ENCODE assay signal across 9 mouse cellular contexts in genomic region chr5:116420213-116420612, GRCm38 (mm10). TPM values are rescaled to one million over a fixed set of nuclear protein-coding genes. Genes with fewer than 3 reads are reported as not detected.
DNase-seq lines count a peak whose midpoint lies in the region; ATAC-seq and TF ChIP-seq lines count a peak whose summit lies in the region.
"Had no signal": no experiment of that assay in that cellular context is flagged by ENCODE, and none has a peak within 500 bp of the region (broad histone marks: within the 10 kb centered on the region; RNA-seq: fewer than 3 reads in every experiment).

No protein-coding gene starts in this region.

- H3K9me3 ChIP-seq in kidney, embryonic 16.5 days (ENCODE audit: low read length): no peaks in the 10 kb centered on the region
- no peaks in the 10 kb centered on the region for H3K9me3 ChIP-seq in embryonic facial prominence, embryonic 15.5 days (replicated peaks)
- H3K9me3 ChIP-seq in intestine, postnatal 0 days (ENCODE audit: control insufficient read depth): no peaks in the 10 kb centered on the region
- no peaks in the 10 kb centered on the region for H3K9me3 ChIP-seq in midbrain, embryonic 16.5 days (replicated peaks; ENCODE audit: control insufficient read depth, low read length, poor library complexity, severe bottlenecking)

- peaks cover 3% of the 10 kb centered on the region; the same call in 1 of the 2 replicates for H3K27me3 ChIP-seq in kidney, embryonic 16.5 days (ENCODE audit: insufficient read depth, low read length)
- no peaks in the 10 kb centered on the region for H3K27me3 ChIP-seq in embryonic facial prominence, embryonic 15.5 days
- H3K27me3 ChIP-seq in intestine, postnatal 0 days (replicated peaks; ENCODE audit: control insufficient read depth, insufficient read depth, low read length): no peaks in the 10 kb centered on the region
- H3K27me3 ChIP-seq in midbrain, embryonic 16.5 days (ENCODE audit: control insufficient read depth, insufficient read depth, low read depth, low read length): no peaks in the 10 kb centered on the region; the same call in 1 of the 2 replicates

- 0 out of 2 replicates have a peak overlapping the region, but pooled peaks have one; percentile 3 for H3K9ac ChIP-seq in kidney, embryonic 16.5 days (replicated peaks; ENCODE audit: low read length)
- no peak overlapping the region for H3K9ac ChIP-seq in embryonic facial prominence, embryonic 15.5 days
- H3K9ac ChIP-seq in intestine, postnatal 0 days (ENCODE audit: low read depth, low read length): no peak overlapping the region
- no peak overlapping the region for H3K9ac ChIP-seq in midbrain, embryonic 16.5 days (ENCODE audit: low read depth, low read length)

- H3K4me1 ChIP-seq in kidney, embryonic 16.5 days (ENCODE audit: insufficient read depth, low read length): peaks cover 23% of the 10 kb centered on the region
- H3K4me1 ChIP-seq in embryonic facial prominence, embryonic 15.5 days: peaks cover 34% of the 10 kb centered on the region
- H3K4me1 ChIP-seq in intestine, postnatal 0 days (replicated peaks; ENCODE audit: control insufficient read depth, insufficient read depth, low read length): peaks cover 4% of the 10 kb centered on the region; the same call in 1 of the 2 replicates
- peaks cover 17% of the 10 kb centered on the region for H3K4me1 ChIP-seq in midbrain, embryonic 16.5 days (ENCODE audit: control insufficient read depth, insufficient read depth, low read length)

- peak overlapping the region; percentile 25; the same call in 1 of the 2 replicates for H3K4me2 ChIP-seq in kidney, embryonic 16.5 days (replicated peaks; ENCODE audit: low read depth, low read length)
- peak overlapping the region; percentile 39 for H3K4me2 ChIP-seq in embryonic facial prominence, embryonic 15.5 days (replicated peaks)
- peak overlapping the region; percentile 37 for H3K4me2 ChIP-seq in intestine, postnatal 0 days (replicated peaks; ENCODE audit: low read depth)
- no peak overlapping the region for H3K4me2 ChIP-seq in midbrain, embryonic 16.5 days (ENCODE audit: low read length)

- no peak for TF ChIP-seq CTCF in intestine, postnatal 0 days (IDR thresholded peaks at IDR 0.05; ENCODE audit: low read depth)

- no peak overlapping the region for H3K4me3 ChIP-seq in kidney, embryonic 16.5 days (ENCODE audit: low read length)
- H3K4me3 ChIP-seq in embryonic facial prominence, embryonic 15.5 days (replicated peaks): peak overlapping the region; percentile 30
- H3K4me3 ChIP-seq in intestine, postnatal 0 days (ENCODE audit: low read depth, low read length): peak overlapping the region; percentile 14; the same call in 1 of the 2 replicates
- no peak overlapping the region for H3K4me3 ChIP-seq in midbrain, embryonic 16.5 days (ENCODE audit: low read depth, low read length)
- H3K4me3 ChIP-seq: erythroblast, embryonic 14.5 days had no signal

- WGBS in kidney, embryonic 16.5 days: 88% methylated on average over 1 of the region's 1 CpGs
- WGBS in embryonic facial prominence, embryonic 15.5 days: 97% methylated on average over 1 of the region's 1 CpGs
- WGBS in intestine, postnatal 0 days: 97% methylated on average over 1 of the region's 1 CpGs
- 96% methylated on average over 1 of the region's 1 CpGs for WGBS in midbrain, embryonic 16.5 days

- no peak for ATAC-seq in kidney, embryonic 16.5 days (ENCODE audit: low FRiP score, low TSS enrichment)
- ATAC-seq in embryonic facial prominence, embryonic 15.5 days (ENCODE audit: insufficient number of reproducible peaks, low FRiP score, low TSS enrichment, low read depth): no peak
- ATAC-seq in intestine, postnatal 0 days: no peak
- no peak for ATAC-seq in midbrain, embryonic 16.5 days
- no peak for ATAC-seq in granulocyte monocyte progenitor cell, adult 5-6 weeks (replicated peaks; ENCODE audit: poor library complexity, severe bottlenecking)

- no peak for DNase-seq in kidney, adult 18-20 months
- no peak for DNase-seq in gastrocnemius, postnatal 25 days
- no peak for DNase-seq in adrenal gland, adult 8-10 months

- no peaks in the 10 kb centered on the region for H3K36me3 ChIP-seq in kidney, embryonic 16.5 days (ENCODE audit: insufficient read depth, low read length)
- no peaks in the 10 kb centered on the region for H3K36me3 ChIP-seq in embryonic facial prominence, embryonic 15.5 days
- H3K36me3 ChIP-seq in intestine, postnatal 0 days (ENCODE audit: control insufficient read depth, insufficient read depth): no peaks in the 10 kb centered on the region
- no peaks in the 10 kb centered on the region for H3K36me3 ChIP-seq in midbrain, embryonic 16.5 days (ENCODE audit: control insufficient read depth, insufficient read depth, low read length)

- H3K27ac ChIP-seq in kidney, embryonic 16.5 days (ENCODE audit: low read length): peak overlapping the region; percentile 28; the same call in 1 of the 2 replicates
- peak overlapping the region; percentile 69 for H3K27ac ChIP-seq in embryonic facial prominence, embryonic 15.5 days (replicated peaks)
- no peak overlapping the region for H3K27ac ChIP-seq in intestine, postnatal 0 days (ENCODE audit: low read depth, low read length)
- 0 out of 2 replicates have a peak overlapping the region, but pooled peaks have one; percentile 60 for H3K27ac ChIP-seq in midbrain, embryonic 16.5 days (ENCODE audit: low read length)

RNA-seq across cellular contexts. Expression of gene Hspb8, which starts 2.5 kb away (rescaled TPM):
- 5.7 and 6.6 TPM in 2 replicates for polyA plus RNA-seq in kidney, embryonic 16.5 days (2015; fragmentation: Nextera tagmentation; extraction: Ambion mirVana)
- 22.2 and 25.0 TPM in 2 replicates for polyA plus RNA-seq in embryonic facial prominence, embryonic 15.5 days (2015; fragmentation: Nextera tagmentation; extraction: Ambion mirVana)
- polyA plus RNA-seq in intestine, postnatal 0 days (2015; fragmentation: Nextera tagmentation; extraction: Ambion mirVana): 9.0 and 10.5 TPM in 2 replicates
- 3.7 and 4.2 TPM in 2 replicates for polyA plus RNA-seq in midbrain, embryonic 16.5 days (2015; fragmentation: Nextera tagmentation; extraction: Ambion mirVana)
- total RNA-seq in gastrocnemius, postnatal 25 days (2021): 100 to 1,000 TPM; 216 to 227 TPM
- 100 to 1,000 TPM; 111 to 179 (median 142) TPM for total RNA-seq in adrenal gland, adult 8-10 months (2022)
- not detected in 2 replicates for total RNA-seq in granulocyte monocyte progenitor cell, adult 5-6 weeks (2014; fragmentation: Nextera tagmentation)
- total RNA-seq in granulocyte monocyte progenitor cell, adult 5-6 weeks (2017): not detected in 2 replicates
- polyA plus RNA-seq: erythroblast, embryonic 14.5 days had no signal

Comparison
In these comparisons a context has a peak if more than half of its experiments do, and no peak if none do; other contexts are left out.
1. H3K4me3 ChIP-seq: peak in embryonic facial prominence, embryonic 15.5 days (single experiment) and intestine, postnatal 0 days (single experiment); none in kidney, embryonic 16.5 days (single experiment) and midbrain, embryonic 16.5 days (single experiment).